Mouse (Mus musculus): Measurements from ENCODE around the gene S1pr2.

Gene S1pr2

GRCm38 (mm10) chr9:20965606-20966005, 11.0 kb downstream of the S1pr2 start:
- DNase-seq = no peak

GRCm38 (mm10) chr9:20961557-20961956, 15.0 kb downstream of the S1pr2 start:
- DNase-seq = no peak

GRCm38 (mm10) chr9:20959430-20959938, 17.1 kb downstream of the S1pr2 start, which contains the start of gene Dnmt1:
TSS of gene Dnmt1 (minus strand) at chr9:20959888.
- no peak for DNase-seq

DNA sequence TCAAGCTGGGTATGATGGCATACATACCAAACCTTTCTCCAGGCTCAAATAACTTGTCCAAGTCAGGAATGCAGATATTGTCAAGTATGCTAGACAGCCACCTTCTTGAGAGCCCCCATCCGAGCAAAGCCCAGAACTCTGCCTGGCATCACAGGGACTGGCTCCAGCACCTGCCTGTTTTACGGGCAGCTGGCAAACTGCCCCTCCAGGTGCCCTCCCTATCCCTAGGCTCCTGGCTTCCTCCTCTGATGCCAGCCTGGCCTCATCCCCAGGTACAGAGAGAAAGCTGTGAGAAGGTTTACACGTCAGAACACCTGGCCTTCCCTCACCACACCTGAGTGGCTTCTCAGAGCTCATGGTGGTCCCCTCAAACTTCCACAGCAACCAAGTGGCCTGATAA, 19.6 kb downstream of the S1pr2 start:
- DNase-seq = no peak

GRCm38 (mm10) chr9:20952520-20953227, 23.9 kb downstream of the S1pr2 start:
- peak; percentile 98 for DNase-seq

GRCm38 (mm10) chr9:20951966-20952519, 24.5 kb downstream of the S1pr2 start:
- DNase-seq = no peak

DNA sequence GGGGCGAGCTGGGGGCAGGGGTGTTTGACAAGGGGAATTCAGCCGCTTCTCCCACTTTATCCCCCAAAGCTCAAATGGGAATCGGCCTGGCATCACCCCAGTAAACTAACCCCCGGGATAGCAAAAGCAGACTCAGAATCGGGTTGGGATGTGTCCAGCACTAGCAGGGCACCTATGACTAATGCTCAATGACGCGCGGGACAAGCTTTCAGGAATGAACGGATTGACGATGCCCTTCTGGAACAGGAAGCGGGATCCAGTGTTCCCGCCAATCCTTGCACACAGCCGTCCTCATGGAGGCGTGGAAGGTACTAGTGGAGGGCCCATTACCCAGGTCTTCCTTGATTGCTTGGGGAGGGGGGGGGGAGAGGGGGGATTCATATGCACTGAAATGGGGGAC, 25.1 kb downstream of the S1pr2 start:
- peak; percentile 35 for DNase-seq

- DNase-seq = no peak
Measured at GRCm38 (mm10) chr9:20950419-20950818, 26.2 kb downstream of the S1pr2 start.

GRCm38 (mm10) chr9:20946066-20946880, 30.3 kb downstream of the S1pr2 start:
- no peak for DNase-seq

DNA sequence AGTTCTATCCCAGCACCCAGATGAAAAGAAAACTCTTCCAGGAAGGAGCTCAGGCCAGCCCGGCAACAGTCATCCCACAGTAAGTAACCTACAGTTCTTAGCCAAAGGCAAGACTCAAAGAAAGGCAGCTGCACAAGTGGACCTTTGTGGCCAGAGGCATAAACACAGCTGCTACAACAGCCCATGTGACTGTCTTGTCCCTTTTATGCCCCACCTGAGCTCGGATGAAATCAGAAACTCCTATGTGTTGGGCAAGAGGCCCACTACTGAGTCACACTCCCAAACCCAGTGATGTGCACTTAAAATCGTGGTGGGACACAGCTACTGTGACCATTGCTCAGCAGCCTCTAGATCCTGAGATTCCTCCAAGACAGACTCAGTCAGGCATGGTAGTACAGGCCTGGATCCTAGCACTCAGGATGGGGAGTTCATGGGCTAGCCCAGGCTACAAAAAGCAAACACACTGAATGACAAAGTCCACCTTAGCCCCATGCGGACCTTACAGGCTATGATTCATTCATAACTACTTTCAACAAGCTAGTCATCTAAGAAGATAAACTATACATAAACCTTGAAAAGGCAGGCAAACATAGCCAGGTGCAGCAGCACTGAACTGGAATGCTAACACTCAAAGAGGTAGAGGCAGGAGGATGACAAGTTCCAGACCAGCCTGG, 31.7 kb downstream of the S1pr2 start:
- no peak for DNase-seq

GRCm38 (mm10) chr9:20943911-20944310, 32.7 kb downstream of the S1pr2 start:
- DNase-seq = no peak

GRCm38 (mm10) chr9:20943396-20943795, 33.2 kb downstream of the S1pr2 start:
- DNase-seq = no peak

DNA sequence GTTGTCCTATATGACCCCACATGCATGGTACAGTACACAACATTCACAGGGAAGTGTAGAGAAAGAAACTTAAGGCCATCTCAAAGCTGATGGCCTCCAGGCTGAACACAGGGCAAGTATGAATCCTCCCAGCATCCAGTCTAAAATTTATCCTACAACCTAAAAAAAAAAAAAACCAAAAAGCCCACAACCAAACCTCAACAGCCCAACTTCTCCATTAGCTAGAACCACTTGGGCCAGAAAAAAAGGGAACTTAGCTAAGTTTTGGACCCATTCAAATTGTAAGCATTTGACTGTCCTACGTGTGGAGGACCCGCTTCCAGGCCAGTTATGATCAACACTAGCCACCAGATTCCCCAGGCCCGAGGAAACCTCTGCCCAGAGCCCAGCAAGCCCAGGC, 53.3 kb downstream of the S1pr2 start:
- no peak for DNase-seq

GRCm38 (mm10) chr9:20916160-20916559, 60.4 kb downstream of the S1pr2 start:
- DNase-seq = no peak
